Mouse (Mus musculus) splenic B cell, adult 2 months (primary cell): ENCODE measurements around the gene Cbx3.

Experiments
- DNase-seq: peaks from one replicate; pipeline ENCODE4 v3.0.0-alpha.2; 2011; ENCODE audit warnings: low read depth, low spot score
- H3K27me3 ChIP-seq: 2 replicates; pipeline ENCODE4 v1.6.1; 2012; ENCODE audit warnings: mild to moderate bottlenecking, low read length, moderate library complexity, mixed read lengths; ENCODE audit not compliant: control insufficient read depth, poor library complexity, insufficient read depth, severe bottlenecking
- H3K36me3 ChIP-seq: 2 replicates; pipeline ENCODE4 v1.6.1; 2012; ENCODE audit warnings: mild to moderate bottlenecking, low read length, moderate library complexity, mixed read lengths; ENCODE audit not compliant: control insufficient read depth, poor library complexity, insufficient read depth, severe bottlenecking

Gene Cbx3

DNA sequence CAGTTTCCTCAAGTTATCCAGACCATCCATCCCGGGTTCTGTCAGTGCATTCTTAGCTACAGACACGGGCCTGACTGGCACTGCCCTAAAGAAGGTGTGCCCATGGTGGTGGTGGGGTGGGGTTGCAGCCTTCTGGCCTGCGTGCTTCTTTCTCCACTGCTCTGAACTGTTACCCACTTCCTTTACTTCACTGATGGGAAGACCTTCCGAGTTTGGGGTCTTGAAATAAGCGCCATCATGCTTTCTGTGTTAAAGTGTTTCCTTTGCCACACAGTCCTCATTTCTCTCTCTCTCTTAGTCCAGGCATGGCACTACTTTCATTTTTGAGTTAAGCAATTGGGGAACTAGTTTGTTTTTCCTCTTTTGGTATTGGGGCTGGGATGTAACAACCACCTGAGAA, 54.8 kb downstream of the Cbx3 start:
- Histone ChIP-seq H3K27me3 (no peaks in the 10 kb centered on the region), H3K36me3 (no peaks in the 10 kb centered on the region)
- peak; percentile 15 for DNase-seq

DNA sequence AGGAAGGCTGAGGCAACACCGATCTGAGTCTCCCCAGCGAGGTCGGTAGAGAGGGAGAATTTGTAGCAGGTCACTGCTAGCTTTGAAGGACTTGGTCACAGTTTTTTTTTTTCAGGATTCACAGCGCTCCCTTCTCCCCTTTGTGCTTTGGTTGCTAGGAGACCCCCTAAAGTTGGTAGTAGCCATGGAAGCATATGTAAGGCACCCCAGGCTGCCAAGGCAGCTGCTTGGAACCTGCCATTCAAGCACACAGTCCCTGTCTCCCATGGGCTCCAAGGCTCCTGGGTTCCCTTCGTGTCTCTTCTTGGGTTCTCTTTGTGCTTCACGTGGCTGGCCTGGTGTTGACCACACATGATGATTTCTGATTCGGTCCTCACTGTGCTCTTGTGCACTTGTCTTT, 59.3 kb downstream of the Cbx3 start:
- Histone ChIP-seq H3K27me3 (no peaks in the 10 kb centered on the region), H3K36me3 (no peaks in the 10 kb centered on the region)
- no peak for DNase-seq
